Mouse (Mus musculus): Measurements from ENCODE around the gene Snd1. TPM values are rescaled to one million over a fixed set of nuclear protein-coding genes. Genes with fewer than 3 reads are reported as not detected.
"Not testable (repeated sequence)": the region's sequence is repeated elsewhere in the genome, so short reads cannot be mapped to it uniquely, and the experiment has no call there.

Gene Snd1
- polyA plus RNA-seq, 1 experiment from 2014 or later, result 104 TPM

DNA sequence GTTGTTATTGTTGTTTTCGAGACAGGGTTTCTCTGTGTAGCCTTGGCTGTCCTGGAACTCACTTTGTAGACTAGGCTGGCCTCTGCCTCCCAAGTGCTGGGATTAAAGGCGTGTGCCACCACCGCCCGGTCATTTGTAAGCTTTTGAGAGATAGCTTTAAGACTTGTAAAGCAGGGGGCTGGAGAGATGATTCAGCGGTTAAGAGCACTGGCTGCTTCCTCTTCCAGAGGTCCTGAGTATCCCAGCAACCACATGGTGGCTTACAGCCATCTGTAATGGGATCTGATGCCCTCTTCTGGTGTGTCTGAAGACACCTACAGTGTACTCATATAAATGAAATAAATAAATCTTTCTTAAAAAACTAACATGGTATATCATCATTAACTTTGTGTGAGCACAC, 45.8 kb downstream of the Snd1 start:
- not testable (repeated sequence) for H3K9me3 ChIP-seq; H3K4me2 ChIP-seq; H3K27ac ChIP-seq; ATAC-seq (ENCODE audit: low FRiP score); H3K9ac ChIP-seq; H3K4me3 ChIP-seq (replicated peaks); H3K27me3 ChIP-seq; H3K4me1 ChIP-seq
- 87% methylated on average over 5 of the region's 5 CpGs for WGBS
- peaks cover 31% of the 10 kb centered on the region for H3K36me3 ChIP-seq (replicated peaks)

DNA sequence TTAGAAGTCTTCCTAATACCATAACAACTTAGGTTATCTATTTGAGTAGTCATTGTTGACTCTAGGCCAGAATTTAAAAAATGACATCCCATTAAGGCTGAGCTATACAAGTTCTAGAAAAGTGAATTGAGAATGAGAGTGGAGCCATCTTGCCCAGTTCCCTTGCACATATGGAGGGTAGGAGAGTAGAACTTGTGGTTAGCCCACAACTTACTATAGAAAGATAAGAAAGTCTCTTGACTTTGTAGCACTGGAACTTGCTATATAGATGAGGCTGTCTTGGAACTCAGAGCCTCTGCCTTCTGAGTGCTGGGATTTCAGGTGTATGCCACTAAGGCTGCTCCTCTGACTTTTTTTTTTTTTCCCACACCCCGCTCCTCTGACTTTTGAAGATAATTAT, 46.5 kb downstream of the Snd1 start:
- no peaks in the 10 kb centered on the region for H3K27me3 ChIP-seq
- H3K9ac ChIP-seq, result no peak overlapping the region
- 90% methylated on average over 1 of the region's 1 CpGs for WGBS
- H3K27ac ChIP-seq, result no peak overlapping the region
- ATAC-seq (ENCODE audit: low FRiP score), result no peak
- H3K36me3 ChIP-seq (replicated peaks), result peaks cover 37% of the 10 kb centered on the region
- H3K4me3 ChIP-seq (replicated peaks), result no peak overlapping the region
- no peaks in the 10 kb centered on the region for H3K9me3 ChIP-seq
- H3K4me2 ChIP-seq, result no peak overlapping the region
- H3K4me1 ChIP-seq, result peaks cover 4% of the 10 kb centered on the region; the same call in 1 of the 2 replicates

DNA sequence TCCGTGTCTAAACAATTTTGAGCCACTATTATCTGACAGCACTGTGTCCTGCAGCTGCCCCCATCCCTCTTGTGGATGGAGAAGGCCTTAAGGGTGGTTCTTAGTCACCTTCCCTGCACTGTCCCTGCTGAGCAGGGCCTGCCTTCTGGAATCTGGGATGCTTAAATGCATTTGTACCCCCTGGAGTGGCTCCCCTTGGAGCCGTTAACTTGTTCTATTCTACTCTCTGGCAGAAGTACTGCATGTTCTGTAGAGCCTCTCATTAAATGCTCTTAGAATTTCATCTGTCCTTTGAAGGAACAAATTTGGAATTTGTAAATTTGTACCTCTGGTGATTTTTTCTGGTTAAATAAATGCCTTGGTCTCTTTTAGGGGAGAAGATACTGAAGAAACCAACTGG, 50.6 kb downstream of the Snd1 start:
- H3K9me3 ChIP-seq, result no peaks in the 10 kb centered on the region
- H3K9ac ChIP-seq, result no peak overlapping the region
- H3K4me2 ChIP-seq, result no peak overlapping the region
- no peaks in the 10 kb centered on the region for H3K4me1 ChIP-seq
- 73% methylated on average over 2 of the region's 2 CpGs for WGBS
- H3K4me3 ChIP-seq (replicated peaks), result no peak overlapping the region
- H3K27me3 ChIP-seq, result no peaks in the 10 kb centered on the region
- no peak for ATAC-seq (ENCODE audit: low FRiP score)
- peaks cover 56% of the 10 kb centered on the region for H3K36me3 ChIP-seq (replicated peaks)
- no peak overlapping the region for H3K27ac ChIP-seq

DNA sequence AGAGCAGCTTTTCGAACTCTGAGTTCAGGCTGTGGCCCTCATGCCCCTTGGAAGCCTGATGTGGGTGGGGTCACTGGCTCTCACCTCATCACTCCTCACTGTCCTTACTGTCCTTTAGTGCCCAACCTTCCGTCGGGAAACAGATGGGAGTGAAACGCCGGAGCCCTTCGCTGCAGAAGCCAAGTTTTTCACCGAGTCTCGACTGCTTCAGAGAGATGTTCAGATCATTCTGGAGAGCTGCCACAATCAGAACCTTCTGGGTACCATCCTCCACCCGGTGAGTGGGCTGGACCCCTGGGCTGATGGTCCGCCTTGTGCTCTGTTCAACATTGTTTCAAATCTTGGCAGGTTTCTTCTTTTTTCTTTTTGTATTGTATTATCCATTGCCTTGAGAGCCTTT, 52.5 kb downstream of the Snd1 start:
- H3K27ac ChIP-seq, result no peak overlapping the region
- no peak overlapping the region for H3K4me3 ChIP-seq (replicated peaks)
- no peaks in the 10 kb centered on the region for H3K4me1 ChIP-seq
- ATAC-seq (ENCODE audit: low FRiP score), result no peak
- 91% methylated on average over 10 of the region's 10 CpGs for WGBS
- H3K27me3 ChIP-seq, result no peaks in the 10 kb centered on the region
- H3K9me3 ChIP-seq, result no peaks in the 10 kb centered on the region
- H3K9ac ChIP-seq, result no peak overlapping the region
- peaks cover 56% of the 10 kb centered on the region for H3K36me3 ChIP-seq (replicated peaks)
- H3K4me2 ChIP-seq, result no peak overlapping the region

DNA sequence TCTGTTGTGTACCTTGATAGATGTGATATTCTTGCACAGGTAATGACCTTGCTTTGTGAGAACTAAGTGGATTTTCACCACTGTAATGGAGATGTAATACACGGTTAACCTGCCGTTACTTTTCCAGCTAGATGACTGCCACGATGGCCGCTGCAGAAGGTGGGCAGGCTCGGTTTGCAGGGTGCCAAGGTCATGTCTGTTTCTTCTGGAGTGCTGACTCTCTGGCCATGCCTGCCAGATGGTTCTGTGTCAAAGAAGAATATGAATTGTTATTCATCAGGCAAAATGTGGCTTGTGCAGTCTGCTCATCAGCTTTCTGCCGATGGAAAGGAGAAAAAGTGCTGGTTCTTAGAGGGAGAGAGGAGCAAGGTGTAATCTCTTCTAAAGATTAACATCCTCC, 53.3 kb downstream of the Snd1 start:
- no peak for ATAC-seq (ENCODE audit: low FRiP score)
- Histone ChIP-seq H3K27ac (no peak overlapping the region), H3K4me3 (replicated peaks) (no peak overlapping the region), H3K9ac (no peak overlapping the region), H3K36me3 (replicated peaks) (peaks cover 49% of the 10 kb centered on the region), H3K4me1 (no peaks in the 10 kb centered on the region), H3K4me2 (no peak overlapping the region), H3K27me3 (no peaks in the 10 kb centered on the region), H3K9me3 (no peaks in the 10 kb centered on the region)
- WGBS, result 92% methylated on average over 6 of the region's 6 CpGs

DNA sequence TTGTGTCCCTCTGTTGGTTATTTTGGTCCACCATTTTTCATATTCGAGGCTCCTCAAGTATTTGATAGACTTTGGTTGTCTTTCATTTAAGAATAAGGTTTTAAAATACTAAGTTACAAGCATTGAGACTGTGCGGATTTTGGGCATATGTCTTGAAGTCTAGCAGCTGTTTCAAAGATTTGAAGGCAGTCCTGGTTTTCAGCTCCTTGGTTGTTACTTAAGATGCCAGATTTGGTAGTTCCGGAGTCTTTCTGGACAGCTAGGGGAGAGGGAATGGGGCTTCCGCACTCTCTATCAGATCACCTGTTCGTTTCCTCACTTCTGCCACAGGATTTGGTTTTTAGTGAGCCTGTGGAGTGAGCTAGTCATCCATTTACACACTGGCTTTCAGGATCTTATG, 61.5 kb downstream of the Snd1 start:
- no peak overlapping the region for H3K9ac ChIP-seq
- H3K4me3 ChIP-seq (replicated peaks), result no peak overlapping the region
- no peak overlapping the region for H3K4me2 ChIP-seq
- no peak overlapping the region for H3K27ac ChIP-seq
- no peak for ATAC-seq (ENCODE audit: low FRiP score)
- H3K27me3 ChIP-seq, result no peaks in the 10 kb centered on the region
- H3K9me3 ChIP-seq, result no peaks in the 10 kb centered on the region
- peaks cover 5% of the 10 kb centered on the region for H3K36me3 ChIP-seq (replicated peaks)
- H3K4me1 ChIP-seq, result 0 out of 2 replicates have a peak, but pooled peaks cover 3% of the 10 kb centered on the region
- 95% methylated on average over 5 of the region's 5 CpGs for WGBS

DNA sequence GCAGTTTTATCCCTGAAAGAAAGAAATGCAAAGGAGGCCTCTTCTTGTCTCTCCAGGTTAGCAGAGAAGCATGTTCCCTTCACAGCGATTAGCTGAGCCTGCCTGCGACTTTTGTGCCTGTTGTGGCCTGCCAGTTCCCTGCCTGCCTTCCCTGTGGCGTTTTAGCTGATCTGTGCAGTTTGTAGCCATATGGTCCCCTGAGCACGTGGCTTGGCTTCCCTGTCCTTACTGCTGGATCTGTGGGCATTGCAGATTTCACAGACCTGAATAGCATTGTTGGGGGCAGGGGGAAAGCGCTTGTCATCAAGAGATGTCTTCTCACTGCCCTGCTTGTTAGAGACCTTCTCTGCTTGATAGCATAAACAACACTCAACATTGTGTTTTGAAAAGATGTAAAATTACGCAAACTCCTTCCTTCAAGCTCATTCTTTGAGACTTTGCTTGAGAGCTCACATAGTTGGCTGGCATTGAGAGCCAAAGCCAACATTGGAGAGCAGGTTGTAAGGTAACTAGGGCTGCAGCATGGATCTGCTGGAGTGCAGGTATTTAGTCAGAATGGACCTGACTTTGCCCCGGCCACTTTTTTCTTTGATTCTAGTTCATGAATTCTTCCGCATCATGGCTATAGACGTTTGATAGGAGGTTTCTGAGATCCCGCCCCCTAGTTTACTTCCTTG, 63.0 kb downstream of the Snd1 start:
- H3K27me3 ChIP-seq, result no peaks in the 10 kb centered on the region
- WGBS, result 80% methylated on average over 10 of the region's 10 CpGs
- peak overlapping the region; percentile 5; the same call in 1 of the 2 replicates for H3K27ac ChIP-seq
- no peaks in the 10 kb centered on the region for H3K9me3 ChIP-seq
- no peak overlapping the region for H3K4me3 ChIP-seq (replicated peaks)
- H3K9ac ChIP-seq, result no peak overlapping the region
- H3K4me1 ChIP-seq, result 0 out of 2 replicates have a peak, but pooled peaks cover 3% of the 10 kb centered on the region
- H3K36me3 ChIP-seq (replicated peaks), result peaks cover 5% of the 10 kb centered on the region
- H3K4me2 ChIP-seq, result no peak overlapping the region
- ATAC-seq (ENCODE audit: low FRiP score), result no peak

DNA sequence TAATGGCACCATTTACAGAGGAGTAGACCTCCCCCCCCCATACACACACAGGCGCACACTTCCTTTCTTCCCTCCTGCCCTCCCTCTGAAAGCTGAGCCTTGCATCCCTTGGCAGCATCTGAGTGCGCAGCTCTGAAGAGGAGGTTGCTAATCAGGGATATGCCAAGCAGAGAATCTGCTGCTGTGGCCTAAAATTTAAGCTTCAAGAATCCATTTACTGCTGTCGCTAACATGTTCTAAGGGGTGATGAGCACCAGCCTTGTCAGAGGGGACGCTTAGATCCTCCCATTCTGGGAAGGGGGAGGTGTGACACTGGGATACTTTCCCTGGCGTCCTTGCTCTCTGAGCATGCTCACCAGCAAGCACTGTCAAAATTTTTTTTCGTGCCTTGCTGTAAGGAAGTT, 67.4 kb downstream of the Snd1 start:
- no peak overlapping the region for H3K4me2 ChIP-seq
- no peak overlapping the region for H3K4me3 ChIP-seq (replicated peaks)
- H3K36me3 ChIP-seq (replicated peaks), result peaks cover 7% of the 10 kb centered on the region
- no peaks in the 10 kb centered on the region for H3K27me3 ChIP-seq
- no peaks in the 10 kb centered on the region for H3K9me3 ChIP-seq
- ATAC-seq (ENCODE audit: low FRiP score), result no peak
- no peak overlapping the region for H3K9ac ChIP-seq
- H3K27ac ChIP-seq, result no peak overlapping the region
- 76% methylated on average over 6 of the region's 6 CpGs for WGBS
- peaks cover 11% of the 10 kb centered on the region for H3K4me1 ChIP-seq

DNA sequence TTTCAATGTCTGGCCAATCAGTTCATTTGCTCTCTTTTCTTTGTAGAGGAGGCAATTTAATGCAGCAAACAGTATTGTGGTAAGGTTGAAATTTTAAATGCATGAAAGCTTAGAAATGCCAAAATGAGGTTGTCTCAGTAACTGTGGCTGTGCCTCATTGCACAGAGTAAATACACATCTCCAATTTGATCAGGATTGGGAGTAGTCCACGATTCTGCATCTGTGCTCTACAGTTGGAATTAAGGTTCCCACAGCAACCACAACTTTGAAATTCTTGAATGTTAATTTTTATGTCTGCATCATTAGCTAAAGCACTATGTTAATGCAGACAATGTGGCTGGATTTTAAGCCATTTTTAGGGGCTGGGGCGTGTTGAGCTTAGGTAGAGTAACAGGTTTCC, 72.0 kb downstream of the Snd1 start:
- no peak overlapping the region for H3K27ac ChIP-seq
- H3K9me3 ChIP-seq, result no peaks in the 10 kb centered on the region
- H3K27me3 ChIP-seq, result no peaks in the 10 kb centered on the region
- no peak overlapping the region for H3K9ac ChIP-seq
- H3K36me3 ChIP-seq (replicated peaks), result peaks cover 15% of the 10 kb centered on the region
- WGBS, result 76% methylated on average over 2 of the region's 2 CpGs
- no peak for ATAC-seq (ENCODE audit: low FRiP score)
- no peak overlapping the region for H3K4me2 ChIP-seq
- peaks cover 16% of the 10 kb centered on the region for H3K4me1 ChIP-seq
- no peak overlapping the region for H3K4me3 ChIP-seq (replicated peaks)

DNA sequence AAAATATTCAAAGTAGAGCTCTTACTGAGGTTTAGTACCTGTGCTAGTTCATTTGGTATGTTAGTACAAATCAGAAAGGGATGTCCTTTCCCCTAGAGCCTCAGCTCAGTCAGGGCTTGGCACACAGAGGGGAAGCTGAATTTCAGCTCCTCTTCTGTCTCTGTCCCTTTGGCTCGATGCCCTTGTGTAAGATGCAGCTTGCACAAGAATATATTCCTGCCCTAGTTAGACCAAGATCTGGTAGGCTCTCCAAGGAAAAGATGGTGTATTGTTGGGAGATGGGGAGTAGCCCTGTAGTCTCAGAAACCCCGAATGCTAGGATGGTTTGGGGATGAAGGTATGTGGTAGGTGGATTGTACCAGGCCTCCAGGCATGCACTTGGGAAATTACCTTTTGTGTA, 74.4 kb downstream of the Snd1 start:
- 86% methylated on average over 2 of the region's 2 CpGs for WGBS
- Histone ChIP-seq H3K9me3 (no peaks in the 10 kb centered on the region), H3K9ac (no peak overlapping the region), H3K27me3 (no peaks in the 10 kb centered on the region), H3K4me1 (0 out of 2 replicates have a peak, but pooled peaks cover 7% of the 10 kb centered on the region), H3K4me3 (replicated peaks) (no peak overlapping the region), H3K4me2 (no peak overlapping the region), H3K27ac (no peak overlapping the region), H3K36me3 (replicated peaks) (peaks cover 15% of the 10 kb centered on the region)
- no peak for ATAC-seq (ENCODE audit: low FRiP score)

DNA sequence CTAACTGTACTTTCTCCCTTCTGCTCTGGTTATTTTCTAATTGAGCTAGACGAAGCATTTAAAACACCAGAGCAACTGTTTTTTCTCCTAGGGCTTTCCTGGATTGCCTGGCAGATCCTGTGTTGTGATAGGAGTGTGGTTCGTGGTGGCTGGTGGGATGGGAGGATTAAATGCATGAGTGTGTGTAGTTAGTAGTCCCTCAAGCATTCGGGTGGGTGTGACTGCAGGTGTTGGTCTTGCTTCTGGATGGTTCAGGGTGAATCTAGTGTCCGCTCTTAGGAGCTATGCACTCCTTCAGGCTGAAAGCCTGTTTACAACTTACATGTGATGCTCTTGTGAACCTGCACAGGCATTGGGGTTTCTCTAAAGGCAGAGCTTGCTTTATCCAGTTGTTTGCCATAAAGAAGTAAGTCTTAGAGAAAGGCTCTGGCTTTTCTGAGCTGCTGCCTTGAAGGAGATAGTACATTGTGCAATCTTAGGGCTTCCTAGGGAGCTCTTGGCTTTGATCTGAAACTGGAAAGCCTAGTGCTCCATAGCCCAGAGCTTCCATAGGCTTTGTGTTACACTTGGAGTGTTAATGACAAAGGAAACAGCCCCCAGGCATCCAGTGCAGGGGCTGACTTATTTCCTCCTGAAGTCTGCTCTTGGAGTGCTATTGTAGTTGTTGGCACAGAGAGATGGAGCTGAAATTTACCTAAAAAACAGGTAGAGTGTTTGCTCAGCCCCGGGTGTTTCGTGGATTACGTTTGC, 75.5 kb downstream of the Snd1 start:
- Histone ChIP-seq H3K4me2 (no peak overlapping the region), H3K36me3 (replicated peaks) (peaks cover 14% of the 10 kb centered on the region), H3K4me3 (replicated peaks) (no peak overlapping the region), H3K9ac (no peak overlapping the region), H3K27ac (no peak overlapping the region), H3K4me1 (0 out of 2 replicates have a peak, but pooled peaks cover 7% of the 10 kb centered on the region), H3K9me3 (no peaks in the 10 kb centered on the region), H3K27me3 (no peaks in the 10 kb centered on the region)
- WGBS, result 71% methylated on average over 7 of the region's 7 CpGs
- ATAC-seq (ENCODE audit: low FRiP score), result no peak

DNA sequence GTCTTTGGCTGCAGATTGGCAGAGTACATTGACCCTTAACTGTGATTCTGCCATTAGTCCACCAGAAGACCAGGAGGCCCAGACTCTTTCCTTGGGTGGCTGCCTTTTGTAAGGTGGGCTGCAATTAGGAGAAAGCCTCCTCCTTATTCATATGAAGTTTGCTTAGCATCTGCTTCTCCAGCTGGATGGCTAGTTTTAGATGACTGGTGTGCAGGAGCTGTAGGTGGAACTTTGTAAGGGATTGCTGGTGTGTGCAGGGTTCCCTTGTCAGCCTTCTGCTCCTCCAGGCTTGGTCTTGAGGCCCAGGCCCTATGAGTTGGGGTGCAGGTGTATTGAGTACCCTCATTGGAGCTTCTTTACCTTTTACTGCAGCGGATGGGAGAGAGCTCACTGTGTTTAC, 79.5 kb downstream of the Snd1 start:
- H3K9ac ChIP-seq, result no peak overlapping the region
- no peak overlapping the region for H3K4me2 ChIP-seq
- H3K27ac ChIP-seq, result no peak overlapping the region
- H3K4me3 ChIP-seq (replicated peaks), result no peak overlapping the region
- 100% methylated on average over 1 of the region's 1 CpGs for WGBS
- peaks cover 18% of the 10 kb centered on the region for H3K4me1 ChIP-seq
- no peaks in the 10 kb centered on the region; the same call in 1 of the 2 replicates for H3K36me3 ChIP-seq (replicated peaks)
- no peaks in the 10 kb centered on the region for H3K27me3 ChIP-seq
- ATAC-seq (ENCODE audit: low FRiP score), result no peak
- H3K9me3 ChIP-seq, result no peaks in the 10 kb centered on the region

DNA sequence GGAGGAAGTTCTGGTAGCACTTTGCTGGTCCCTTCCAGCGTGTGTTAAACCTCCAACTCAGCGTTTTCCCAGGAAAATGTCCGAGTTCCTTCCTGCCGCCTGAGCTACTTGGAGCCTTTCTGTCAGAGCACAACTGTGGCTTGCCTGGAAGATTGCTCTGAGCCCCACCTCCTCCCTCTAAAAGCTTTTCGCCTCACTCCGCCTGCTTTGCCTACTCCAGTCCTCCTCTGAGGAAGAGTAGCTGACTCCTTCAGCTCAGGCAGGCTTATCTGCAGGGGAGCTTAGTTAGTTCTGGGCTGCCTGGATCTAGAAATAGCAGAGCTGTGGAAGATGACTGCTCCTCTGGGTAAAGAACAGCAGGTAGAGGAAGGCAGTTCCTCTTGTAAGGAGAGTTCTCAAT, 80.1 kb downstream of the Snd1 start:
- Histone ChIP-seq H3K9me3 (no peaks in the 10 kb centered on the region), H3K4me1 (peaks cover 19% of the 10 kb centered on the region), H3K4me2 (no peak overlapping the region), H3K4me3 (replicated peaks) (no peak overlapping the region), H3K9ac (no peak overlapping the region), H3K36me3 (replicated peaks) (no peaks in the 10 kb centered on the region; the same call in 1 of the 2 replicates), H3K27ac (no peak overlapping the region), H3K27me3 (no peaks in the 10 kb centered on the region)
- 76% methylated on average over 6 of the region's 6 CpGs for WGBS
- no peak for ATAC-seq (ENCODE audit: low FRiP score)

Data from forebrain, embryonic 12.5 days (tissue).